Mouse (Mus musculus) lung, embryonic 14.5 days (tissue): ENCODE data around the gene Ust. TPM values are rescaled to one million over a fixed set of nuclear protein-coding genes. Genes with fewer than 3 reads are reported as not detected.

ENCODE experiments used
- ATAC-seq: fragments of 200-750 bp; cut with Nextera tagmentation; 2 replicates; pipeline ENCODE4 v1.8.0; 2017; ENCODE audit warnings: mild to moderate bottlenecking, moderate TSS enrichment, moderate library complexity; ENCODE audit not compliant: insufficient read depth
- DNase-seq: peaks from one replicate; pipeline ENCODE4 v3.0.0-alpha.2; 2015
- H3K27ac ChIP-seq: fragments of 300-500 bp; sonication (generic); 2 replicates; pipeline ENCODE4 v1.5.1; 2014; ENCODE audit warnings: low read depth, mild to moderate bottlenecking, moderate library complexity
- H3K27me3 ChIP-seq: fragments of 300-500 bp; sonication (generic); 2 replicates; pipeline ENCODE4 v1.6.1; 2014; ENCODE audit warnings: low read length, control low read depth; ENCODE audit not compliant: insufficient read depth
- H3K36me3 ChIP-seq: fragments of 300-500 bp; sonication (generic); 2 replicates; pipeline ENCODE4 v1.6.1; 2014; ENCODE audit warnings: control low read depth; ENCODE audit not compliant: insufficient read depth
- H3K4me1 ChIP-seq: fragments of 300-500 bp; sonication (generic); 2 replicates; pipeline ENCODE4 v1.6.1; 2014; ENCODE audit warnings: antibody characterized with exemption, control low read depth; ENCODE audit not compliant: insufficient read depth
- H3K4me2 ChIP-seq: fragments of 300-500 bp; sonication (generic); 2 replicates; pipeline ENCODE4 v1.6.1; 2014; ENCODE audit warnings: mild to moderate bottlenecking
- H3K4me3 ChIP-seq: fragments of 300-500 bp; sonication (generic); 2 replicates; pipeline ENCODE4 v1.5.1; 2014; ENCODE audit warnings: low read depth, low read length
- H3K9ac ChIP-seq: fragments of 300-500 bp; sonication (generic); 2 replicates; pipeline ENCODE4 v1.6.1; 2014
- H3K9me3 ChIP-seq: fragments of 300-500 bp; sonication (generic); 2 replicates; pipeline ENCODE4 v1.6.1; 2016; ENCODE audit warnings: low read depth, low read length, control low read depth
- CTCF ChIP-seq: IDR thresholded peaks from 2 replicates; pipeline ENCODE4 v1.5.1; 2016; ENCODE audit warnings: antibody characterized with exemption, low read depth
- WGBS: fragments of 180-500 bp; shearing (Covaris S2); extraction: QIAGEN DNeasy Blood & Tissue Kit; methylation state at CpG from one replicate; pipeline ENCODE4 v1.1.7; 2014; 5-methylcytosine and 5-hydroxymethylcytosine counted together
- polyA plus RNA-seq: library from polyadenylated mRNA; unstranded; fragments of >200 nt; fragmentation: Nextera tagmentation; extraction: Ambion mirVana; gene quantifications from 2 replicates; pipeline ENCODE4 v1.2.1, GENCODE M21; 2014

Gene Ust
- polyA plus RNA-seq, 1 experiment from 2014 or later = 7.6 TPM

GRCm38 (mm10) chr10:8210366-8210765 lies 308.3 kb downstream of the Ust start:
- H3K4me3 ChIP-seq = no peak overlapping the region
- no peaks in the 10 kb centered on the region for H3K27me3 ChIP-seq
- DNase-seq (no peak), ATAC-seq (no peak)
- no peaks in the 10 kb centered on the region for H3K9me3 ChIP-seq
- no peaks in the 10 kb centered on the region for H3K36me3 ChIP-seq
- no peak overlapping the region for H3K4me2 ChIP-seq
- peaks cover 29% of the 10 kb centered on the region for H3K4me1 ChIP-seq
- no peak overlapping the region for H3K9ac ChIP-seq
- no peak overlapping the region; the same call in 1 of the 2 replicates for H3K27ac ChIP-seq
- WGBS = 74% methylated on average over 3 of the region's 3 CpGs
- no peak for TF ChIP-seq CTCF

- TF ChIP-seq CTCF = no peak
- WGBS = 93% methylated on average over 19 of the region's 19 CpGs
- no peak overlapping the region for H3K27ac ChIP-seq
- H3K9ac ChIP-seq = no peak overlapping the region
- H3K27me3 ChIP-seq = no peaks in the 10 kb centered on the region
- DNase-seq (no peak), ATAC-seq (no peak)
- H3K4me1 ChIP-seq = peaks cover 12% of the 10 kb centered on the region
- no peaks in the 10 kb centered on the region for H3K36me3 ChIP-seq
- H3K9me3 ChIP-seq = no peaks in the 10 kb centered on the region
- H3K4me2 ChIP-seq = no peak overlapping the region
- H3K4me3 ChIP-seq = no peak overlapping the region
These were observed 311.3 kb downstream of the Ust start for GRCm38 (mm10) chr10:8207358-8207757.

- DNase-seq (no peak), ATAC-seq (no peak)
- WGBS = 67% methylated on average over 4 of the region's 4 CpGs
- no peaks in the 10 kb centered on the region for H3K27me3 ChIP-seq
- no peak overlapping the region for H3K27ac ChIP-seq
- H3K9me3 ChIP-seq = no peaks in the 10 kb centered on the region
- no peak overlapping the region for H3K4me3 ChIP-seq
- no peak overlapping the region for H3K4me2 ChIP-seq
- no peak overlapping the region for H3K9ac ChIP-seq
- no peaks in the 10 kb centered on the region for H3K36me3 ChIP-seq
- TF ChIP-seq CTCF = no peak
- H3K4me1 ChIP-seq = no peaks in the 10 kb centered on the region
These were observed 314.9 kb downstream of the Ust start for GRCm38 (mm10) chr10:8203681-8204080.

- H3K9me3 ChIP-seq = no peaks in the 10 kb centered on the region
- no peak overlapping the region for H3K9ac ChIP-seq
- H3K27ac ChIP-seq = 0 out of 2 replicates have a peak overlapping the region, but pooled peaks have one; percentile 6
- no peaks in the 10 kb centered on the region for H3K4me1 ChIP-seq
- H3K27me3 ChIP-seq = no peaks in the 10 kb centered on the region
- H3K4me2 ChIP-seq = no peak overlapping the region
- ATAC-seq (no peak), DNase-seq (peak; percentile 62)
- H3K4me3 ChIP-seq = no peak overlapping the region
- WGBS = 58% methylated on average over 8 of the region's 8 CpGs
- no peaks in the 10 kb centered on the region for H3K36me3 ChIP-seq
- TF ChIP-seq CTCF = no peak
These were observed 318.8 kb downstream of the Ust start for GRCm38 (mm10) chr10:8199816-8200215.

- Histone ChIP-seq H3K9ac (no peak overlapping the region), H3K4me1 (no peaks in the 10 kb centered on the region), H3K36me3 (no peaks in the 10 kb centered on the region), H3K9me3 (no peaks in the 10 kb centered on the region), H3K27ac (no peak overlapping the region), H3K27me3 (no peaks in the 10 kb centered on the region), H3K4me3 (no peak overlapping the region), H3K4me2 (no peak overlapping the region)
- ATAC-seq (no peak), DNase-seq (no peak)
- WGBS = 90% methylated on average over 9 of the region's 9 CpGs
- no peak for TF ChIP-seq CTCF
These were observed 319.4 kb downstream of the Ust start for GRCm38 (mm10) chr10:8199026-8199756.

GRCm38 (mm10) chr10:8197661-8198060 lies 321.0 kb downstream of the Ust start:
- Histone ChIP-seq H3K9ac (no peak overlapping the region), H3K27me3 (no peaks in the 10 kb centered on the region), H3K4me1 (no peaks in the 10 kb centered on the region), H3K4me3 (no peak overlapping the region), H3K9me3 (no peaks in the 10 kb centered on the region), H3K27ac (no peak overlapping the region), H3K4me2 (no peak overlapping the region), H3K36me3 (no peaks in the 10 kb centered on the region)
- TF ChIP-seq CTCF = no peak
- DNase-seq (no peak), ATAC-seq (no peak)
- WGBS = 60% methylated on average over 2 of the region's 2 CpGs

GRCm38 (mm10) chr10:8196300-8196699 lies 322.3 kb downstream of the Ust start:
- peak; percentile 94 for DNase-seq
- Histone ChIP-seq H3K4me3 (no peak overlapping the region), H3K27me3 (no peaks in the 10 kb centered on the region), H3K27ac (no peak overlapping the region), H3K4me2 (no peak overlapping the region), H3K36me3 (no peaks in the 10 kb centered on the region), H3K4me1 (no peaks in the 10 kb centered on the region), H3K9me3 (no peaks in the 10 kb centered on the region), H3K9ac (no peak overlapping the region)
- TF ChIP-seq CTCF = peak; percentile 90
- 3% methylated on average over 2 of the region's 2 CpGs for WGBS
- ATAC-seq = peak; percentile 86
